Mouse (Mus musculus) heart, postnatal 0 days (tissue): ENCODE measurements around the gene Dner. TPM values are rescaled to one million over a fixed set of nuclear protein-coding genes. Genes with fewer than 3 reads are reported as not detected.

ENCODE experiments used
- ATAC-seq: fragments of 200-750 bp; cut with Nextera tagmentation; 2 replicates; pipeline ENCODE4 v1.8.0; 2017; ENCODE audit warnings: low read depth, moderate number of reproducible peaks, moderate library complexity; ENCODE audit not compliant: insufficient read depth
- DNase-seq: peaks from one replicate; pipeline ENCODE4 v3.0.0-alpha.2; 2016; ENCODE audit warnings: low spot score
- H3K27ac ChIP-seq: fragments of 300-500 bp; sonication (generic); 2 replicates; pipeline ENCODE4 v1.5.1; 2014; ENCODE audit warnings: low read depth, mild to moderate bottlenecking
- H3K27me3 ChIP-seq: fragments of 300-500 bp; sonication (generic); 2 replicates; pipeline ENCODE4 v1.6.1; 2014; ENCODE audit warnings: low read length, mixed read lengths; ENCODE audit not compliant: control insufficient read depth, insufficient read depth
- H3K36me3 ChIP-seq: fragments of 300-500 bp; sonication (generic); replicated peaks from 2 replicates; pipeline ENCODE4 v1.6.1; 2014; ENCODE audit warnings: low read length, mixed read lengths; ENCODE audit not compliant: control insufficient read depth, insufficient read depth
- H3K4me1 ChIP-seq: fragments of 300-500 bp; sonication (generic); 2 replicates; pipeline ENCODE4 v1.6.1; 2014; ENCODE audit warnings: antibody characterized with exemption; ENCODE audit not compliant: control insufficient read depth, insufficient read depth
- H3K4me2 ChIP-seq: fragments of 300-500 bp; sonication (generic); 2 replicates; pipeline ENCODE4 v1.6.1; 2014; ENCODE audit warnings: low read depth, mild to moderate bottlenecking, low read length, moderate library complexity
- H3K4me3 ChIP-seq: fragments of 300-500 bp; sonication (generic); 2 replicates; pipeline ENCODE4 v1.5.1; 2014; ENCODE audit warnings: low read depth, low read length
- H3K9ac ChIP-seq: fragments of 300-500 bp; sonication (generic); replicated peaks from 2 replicates; pipeline ENCODE4 v1.6.1; 2014; ENCODE audit warnings: low read depth, low read length, mixed read lengths
- H3K9me3 ChIP-seq: fragments of 300-500 bp; sonication (generic); replicated peaks from 2 replicates; pipeline ENCODE4 v1.6.1; 2016; ENCODE audit warnings: low read length; ENCODE audit not compliant: control insufficient read depth
- CTCF ChIP-seq: IDR thresholded peaks from 2 replicates; pipeline ENCODE4 v1.5.1; 2016; ENCODE audit warnings: antibody characterized with exemption, control low read depth, low read depth
- EP300 ChIP-seq: IDR thresholded peaks from 2 replicates; pipeline ENCODE4 v1.6.1; 2016; ENCODE audit warnings: antibody characterized with exemption, low read depth
- WGBS: fragments of 180-500 bp; shearing (Covaris S2); extraction: QIAGEN DNeasy Blood & Tissue Kit; methylation state at CpG from one replicate; pipeline ENCODE4 v1.1.7; 2014; 5-methylcytosine and 5-hydroxymethylcytosine counted together
- polyA plus RNA-seq: library from polyadenylated mRNA; unstranded; fragments of >200 nt; fragmentation: Nextera tagmentation; extraction: Ambion mirVana; gene quantifications from 2 replicates; pipeline ENCODE4 v1.2.1, GENCODE M21; 2015
- total RNA-seq: library from RNA; depleted of rRNA; stranded (reverse); fragments of >200 nt; gene quantifications from 2 replicates; pipeline ENCODE4 v1.2.3, GENCODE M21; 2014; ENCODE audit warnings: low replicate concordance

Dner gene
- total and polyA plus RNA-seq, 2 experiments from 2014 or later, result 0.19 to 0.76 TPM

- no peak overlapping the region for H3K9ac ChIP-seq
- no peaks in the 10 kb centered on the region for H3K4me1 ChIP-seq
- no peak for TF ChIP-seq CTCF
- TF ChIP-seq EP300, result no peak
- no peak overlapping the region for H3K27ac ChIP-seq
- H3K36me3 ChIP-seq, result no peaks in the 10 kb centered on the region
- no peak overlapping the region for H3K4me3 ChIP-seq
- DNase-seq (no peak), ATAC-seq (no peak)
- no peaks in the 10 kb centered on the region for H3K27me3 ChIP-seq
- 67% methylated on average over 4 of the region's 4 CpGs for WGBS
- H3K9me3 ChIP-seq, result no peaks in the 10 kb centered on the region
- H3K4me2 ChIP-seq, result no peak overlapping the region
Measured at GRCm38 (mm10) chr1:84561387-84561786, 134.6 kb downstream of the Dner start.

GRCm38 (mm10) chr1:84556546-84557511 is 139.2 kb downstream of the Dner start:
- Histone ChIP-seq H3K4me1 (no peaks in the 10 kb centered on the region), H3K36me3 (no peaks in the 10 kb centered on the region), H3K4me2 (no peak overlapping the region), H3K27ac (no peak overlapping the region), H3K9me3 (peaks cover 3% of the 10 kb centered on the region), H3K27me3 (no peaks in the 10 kb centered on the region), H3K4me3 (no peak overlapping the region), H3K9ac (no peak overlapping the region)
- WGBS, result 80% methylated on average over 8 of the region's 8 CpGs
- TF ChIP-seq CTCF (no peak), EP300 (no peak)
- no peak for ATAC-seq
- DNase-seq, result no peak

GRCm38 (mm10) chr1:84552005-84552404 is 144.0 kb downstream of the Dner start:
- WGBS, result 90% methylated on average over 3 of the region's 3 CpGs
- Histone ChIP-seq H3K4me1 (0 out of 2 replicates have a peak, but pooled peaks cover 5% of the 10 kb centered on the region), H3K4me3 (no peak overlapping the region), H3K36me3 (no peaks in the 10 kb centered on the region), H3K27me3 (no peaks in the 10 kb centered on the region), H3K27ac (no peak overlapping the region), H3K4me2 (no peak overlapping the region), H3K9ac (no peak overlapping the region), H3K9me3 (peaks cover 3% of the 10 kb centered on the region)
- no peak for DNase-seq
- ATAC-seq, result no peak
- TF ChIP-seq EP300 (no peak), CTCF (no peak)

GRCm38 (mm10) chr1:84550065-84550368 is 146.0 kb downstream of the Dner start:
- ATAC-seq, result peak; percentile 44; the same call in 1 of the 2 replicates
- DNase-seq, result peak; percentile 41
- Histone ChIP-seq H3K27me3 (no peaks in the 10 kb centered on the region), H3K36me3 (no peaks in the 10 kb centered on the region), H3K9ac (no peak overlapping the region), H3K4me3 (no peak overlapping the region), H3K4me2 (no peak overlapping the region), H3K9me3 (peaks cover 3% of the 10 kb centered on the region), H3K4me1 (0 out of 2 replicates have a peak, but pooled peaks cover 5% of the 10 kb centered on the region), H3K27ac (peak overlapping the region; percentile 30; the same call in 1 of the 2 replicates)
- WGBS, result 46% methylated on average over 2 of the region's 2 CpGs
- TF ChIP-seq CTCF, result no peak
- no peak for TF ChIP-seq EP300

GRCm38 (mm10) chr1:84549367-84550064 is 146.5 kb downstream of the Dner start:
- TF ChIP-seq CTCF (no peak), EP300 (no peak)
- H3K27ac ChIP-seq, result peak overlapping the region; percentile 14; the same call in 1 of the 2 replicates
- no peak overlapping the region for H3K9ac ChIP-seq
- H3K4me2 ChIP-seq, result no peak overlapping the region
- 0 out of 2 replicates have a peak, but pooled peaks cover 5% of the 10 kb centered on the region for H3K4me1 ChIP-seq
- ATAC-seq (no peak), DNase-seq (no peak)
- H3K36me3 ChIP-seq, result no peaks in the 10 kb centered on the region
- peaks cover 3% of the 10 kb centered on the region for H3K9me3 ChIP-seq
- no peak overlapping the region for H3K4me3 ChIP-seq
- H3K27me3 ChIP-seq, result no peaks in the 10 kb centered on the region
- WGBS, result 23% methylated on average over 2 of the region's 2 CpGs
